Mouse (Mus musculus): ENCODE measurements around the gene Znrd1as.

Gene Znrd1as

DNA sequence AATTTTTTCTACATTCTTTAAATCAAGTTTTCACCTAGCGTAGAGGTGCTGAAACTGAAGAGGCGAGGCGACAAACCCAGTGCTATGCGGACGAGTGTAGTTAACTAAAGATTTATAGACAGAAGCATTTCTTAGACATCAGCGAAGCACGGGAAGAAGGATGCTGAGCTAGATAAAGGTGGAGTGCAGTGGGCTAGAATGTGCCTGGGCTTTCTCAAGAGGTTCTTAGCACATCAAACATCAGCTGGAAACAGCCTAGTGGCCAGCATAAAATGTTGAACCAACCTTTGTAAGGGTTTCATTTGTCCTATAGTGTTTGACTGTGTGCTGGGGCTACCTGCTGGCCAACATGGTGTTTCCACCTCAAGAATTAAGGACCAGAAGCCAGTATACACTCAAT, 42.5 kb downstream of the Znrd1as start, which contains the start of gene Zfp57:
Gene Zfp57 (plus strand): TSS at position 301 of the 400 bp plus-strand sequence.
- POLR2A ChIA-PET = interaction anchor here (0.6 to 32.1 kb wide), 30 partner anchors 9 to 718 kb away, joined by 3 to 469 read pairs (median 6); partner anchors contain the start of genes 2410137M14Rik (in 2 of the 4), Mog (in 2 of the 4), Gabbr1 (in 1 of the 4) and H2-M5 (in 1 of the 4)
- CTCF ChIA-PET = interaction anchor here in 2 of 4 experiments (0.6 to 1.3 kb wide), 5 partner anchors 21 to 1003 kb away, joined by 3 to 4 read pairs (median 3); no protein-coding TSS in a partner anchor

DNA sequence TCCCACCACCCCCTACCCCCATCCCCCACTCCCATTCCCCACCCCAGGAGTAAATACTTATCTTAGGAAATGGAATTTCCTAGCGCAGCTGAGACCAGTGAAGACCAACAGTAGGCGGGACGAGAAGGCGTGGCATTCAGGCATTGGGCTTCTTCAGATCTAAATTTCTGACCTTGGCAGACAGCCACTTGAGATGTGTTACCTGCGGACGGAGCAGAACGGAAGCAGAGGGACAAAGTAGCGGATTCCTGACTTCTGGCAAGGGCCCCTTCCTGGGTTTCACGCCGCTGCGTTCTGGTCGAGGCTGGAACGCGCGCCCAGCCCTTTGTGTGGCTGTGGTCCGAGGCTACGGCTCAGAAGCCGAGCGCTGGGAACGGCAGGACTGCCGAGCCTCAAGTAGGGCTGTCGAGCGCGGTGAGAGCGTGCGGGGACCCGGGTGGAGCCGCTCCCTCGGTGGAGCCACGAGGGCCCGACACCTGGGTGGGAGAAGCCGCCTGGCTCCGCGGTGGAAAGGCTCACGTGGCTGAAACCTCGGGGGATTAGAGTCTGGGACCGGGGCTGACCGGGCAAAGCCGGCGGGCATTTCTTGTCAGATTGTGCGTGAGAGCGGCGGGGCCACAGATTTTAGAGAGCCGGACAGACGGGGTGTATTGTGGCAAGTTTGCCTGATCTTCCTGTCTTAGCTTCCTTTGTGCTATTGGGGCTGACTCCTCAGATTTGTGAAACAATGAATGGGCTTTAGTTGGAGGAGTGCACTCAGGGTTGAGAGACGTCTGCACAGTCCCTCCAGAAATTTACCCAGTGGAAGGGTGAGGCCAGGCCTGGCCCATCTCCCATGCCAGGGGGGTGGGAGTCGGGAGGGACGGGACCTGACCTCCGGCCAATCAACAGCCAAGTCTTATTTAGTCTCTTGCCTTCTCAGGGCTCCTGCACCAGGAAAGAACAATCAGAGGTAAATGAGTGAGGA, 44.3 kb downstream of the Znrd1as start:
- CTCF ChIA-PET = interaction anchor here (0.6 to 1.2 kb wide), 5 partner anchors 32 to 167 kb away, joined by 3 to 4 read pairs (median 3); partner anchors contain the start of gene Gabbr1 (in 2 of the 4)
- POLR2A ChIA-PET = interaction anchor here (0.6 to 32.1 kb wide), 84 partner anchors 3 to 1834 kb away, joined by 3 to 469 read pairs (median 6); partner anchors contain the start of genes Gabbr1 (in 3 of the 4), H2-M5 (in 3 of the 4), Trim26 (in 3 of the 4) and 2410137M14Rik (in 2 of the 4)

DNA sequence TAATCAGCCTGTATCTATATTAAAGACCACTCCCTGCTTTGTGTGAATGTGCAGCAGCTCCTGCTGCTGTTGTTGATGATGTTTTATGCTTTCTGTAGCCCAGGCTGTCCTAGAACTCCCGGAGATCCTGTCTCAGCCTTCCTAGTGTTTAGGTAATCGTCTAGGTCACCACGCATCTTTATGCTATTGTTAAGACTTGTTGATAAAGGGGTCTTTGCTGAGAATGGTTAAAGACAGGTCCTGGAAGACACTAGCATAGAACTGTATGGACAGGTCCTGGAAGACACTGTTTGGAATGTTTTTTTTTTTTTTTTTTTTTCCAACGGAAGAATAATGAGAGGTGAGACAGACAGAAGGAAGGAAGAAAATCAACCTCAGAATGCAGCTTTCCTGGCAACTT, 45.0 kb downstream of the Znrd1as start:
- CTCF ChIA-PET = interaction anchor here in 2 of 4 experiments (0.5 to 1.2 kb wide), 4 partner anchors 14 to 167 kb away, joined by 3 read pairs; partner anchors contain the start of gene H2-M5 (in 1 of the 2)
- POLR2A ChIA-PET = interaction anchor here (0.6 to 32.1 kb wide), 46 partner anchors 4 to 1182 kb away, joined by 3 to 469 read pairs (median 11); partner anchors contain the start of genes 2410137M14Rik (in 2 of the 4), Gabbr1 (in 2 of the 4), H2-M5 (in 2 of the 4) and Trim26 (in 2 of the 4)

DNA sequence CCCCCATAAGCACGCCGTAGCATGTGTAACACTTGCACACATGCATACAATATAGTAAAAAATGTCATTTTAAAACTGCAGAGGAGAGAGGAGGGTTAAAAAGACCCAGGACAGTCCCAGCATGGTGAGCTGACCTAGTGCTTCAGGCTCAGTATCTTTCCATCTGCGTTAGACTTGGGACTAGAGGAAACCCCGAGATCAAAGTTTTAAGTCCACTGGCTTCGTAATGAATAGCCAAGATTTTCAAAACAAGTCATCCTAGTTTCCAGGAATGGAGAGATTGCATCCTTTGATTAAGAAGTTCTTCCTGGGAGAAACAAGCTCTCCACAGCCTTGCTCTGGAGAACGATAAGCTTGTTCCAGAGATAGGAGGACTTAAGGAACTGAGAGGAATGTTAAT, 49.8 kb downstream of the Znrd1as start:
- ChIA-PET POLR2A (interaction anchor here (1.0 to 32.1 kb wide), 38 partner anchors 8 to 189 kb away, joined by 3 to 469 read pairs (median 5); partner anchors contain the start of genes 2410137M14Rik (in 2 of the 4), H2-M5 (in 2 of the 4), Mog (in 2 of the 4) and Gabbr1 (in 1 of the 4)), CTCF (interaction anchor here in 1 of 4 experiments (0.8 kb wide), 1 partner anchor 76 kb away, joined by 3 read pairs; no protein-coding TSS in a partner anchor)

DNA sequence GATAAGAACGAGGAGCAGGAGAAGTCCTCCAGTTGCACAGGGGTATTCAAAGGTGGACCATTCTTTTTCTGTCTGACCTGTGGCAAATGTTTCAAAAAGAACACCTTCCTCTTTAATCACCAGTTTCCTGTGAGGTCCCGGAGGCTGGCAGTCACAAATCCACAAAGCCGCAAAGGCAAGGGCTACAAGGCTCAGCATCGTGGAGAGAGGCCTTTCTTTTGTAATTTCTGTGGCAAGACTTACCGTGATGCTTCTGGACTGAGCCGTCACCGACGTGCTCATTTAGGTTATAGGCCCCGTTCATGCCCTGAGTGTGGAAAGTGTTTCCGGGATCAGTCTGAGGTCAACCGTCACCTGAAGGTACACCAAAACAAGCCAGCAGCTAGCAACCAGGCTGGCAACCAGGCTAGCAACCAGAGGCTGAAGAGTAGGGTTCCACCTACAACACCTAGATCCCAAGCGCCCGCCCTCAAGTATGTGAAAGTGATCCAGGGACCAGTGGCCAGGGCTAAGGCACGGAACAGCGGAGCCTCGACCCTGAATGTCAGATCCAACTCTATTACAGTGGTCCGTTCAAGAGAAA, 51.2 kb downstream of the Znrd1as start:
- ChIA-PET POLR2A (interaction anchor here in 3 of 4 experiments (0.8 to 32.1 kb wide), 27 partner anchors 10 to 71 kb away, joined by 3 to 469 read pairs (median 5); partner anchors contain the start of genes 2410137M14Rik (in 2 of the 3), Gabbr1 (in 1 of the 3), H2-M5 (in 1 of the 3) and Mog (in 1 of the 3)), CTCF (interaction anchor here in 2 of 4 experiments (0.5 to 0.6 kb wide), 2 partner anchors 233 to 812 kb away, joined by 3 read pairs; no protein-coding TSS in a partner anchor)

DNA sequence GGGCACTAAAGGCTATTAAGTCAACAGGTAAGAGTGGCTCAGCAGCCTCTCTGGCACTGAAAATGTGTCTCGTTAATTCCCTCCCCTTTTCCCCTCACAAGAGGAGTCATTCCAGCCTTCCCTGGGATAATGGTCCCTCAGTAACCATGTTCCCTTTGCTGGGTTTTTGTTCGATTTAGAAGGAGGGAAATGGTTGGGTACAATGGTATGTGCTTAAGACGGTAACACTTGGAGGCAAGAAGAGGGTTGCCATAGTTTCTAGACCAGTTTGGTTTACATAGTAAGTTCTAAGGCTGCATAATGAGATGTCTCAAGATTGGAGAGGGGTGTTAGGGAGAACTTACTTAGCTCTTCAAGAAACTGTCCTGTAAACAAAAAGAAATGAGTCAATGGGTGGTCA, 53.3 kb downstream of the Znrd1as start:
- ChIA-PET POLR2A (interaction anchor here (0.5 to 32.1 kb wide), 23 partner anchors 8 to 175 kb away, joined by 3 to 469 read pairs (median 4); partner anchors contain the start of genes 2410137M14Rik (in 1 of the 4), Gabbr1 (in 1 of the 4), H2-M5 (in 1 of the 4) and Mog (in 1 of the 4)), CTCF (no interaction called here)

DNA sequence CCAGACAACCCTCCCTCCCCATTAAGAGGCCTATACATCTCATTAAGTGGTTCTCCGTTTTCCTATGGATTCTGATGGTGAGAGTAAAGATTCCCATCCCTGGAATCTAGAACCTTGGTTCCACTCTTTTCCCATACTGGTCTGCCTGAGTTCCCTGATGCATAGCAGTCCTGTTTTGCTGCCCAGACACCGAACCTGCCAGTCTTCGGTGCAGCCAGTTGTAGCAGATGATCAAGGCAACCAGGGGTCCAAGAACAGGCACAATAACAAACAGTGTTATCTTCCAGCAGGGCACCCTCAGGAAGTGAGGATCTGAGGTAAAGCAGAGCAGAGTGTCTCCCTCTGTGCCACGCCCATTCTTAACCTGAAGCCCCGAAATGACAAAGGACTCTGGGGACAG, 53.7 kb downstream of the Znrd1as start:
- ChIA-PET CTCF (no interaction called here), POLR2A (interaction anchor here (0.6 to 32.1 kb wide), 19 partner anchors 7 to 175 kb away, joined by 3 to 469 read pairs (median 5); partner anchors contain the start of genes 2410137M14Rik (in 1 of the 4), Gabbr1 (in 1 of the 4), H2-M5 (in 1 of the 4) and Mog (in 1 of the 4))
